Mouse (Mus musculus): Measurements from ENCODE around the gene Ptpro.
A peak's percentile ranks its signal among the peaks of the same experiment; 100 is the strongest.
"Not testable (repeated sequence)": the region's sequence is repeated elsewhere in the genome, so short reads cannot be mapped to it uniquely, and the experiment has no call there.

Ptpro gene

DNA sequence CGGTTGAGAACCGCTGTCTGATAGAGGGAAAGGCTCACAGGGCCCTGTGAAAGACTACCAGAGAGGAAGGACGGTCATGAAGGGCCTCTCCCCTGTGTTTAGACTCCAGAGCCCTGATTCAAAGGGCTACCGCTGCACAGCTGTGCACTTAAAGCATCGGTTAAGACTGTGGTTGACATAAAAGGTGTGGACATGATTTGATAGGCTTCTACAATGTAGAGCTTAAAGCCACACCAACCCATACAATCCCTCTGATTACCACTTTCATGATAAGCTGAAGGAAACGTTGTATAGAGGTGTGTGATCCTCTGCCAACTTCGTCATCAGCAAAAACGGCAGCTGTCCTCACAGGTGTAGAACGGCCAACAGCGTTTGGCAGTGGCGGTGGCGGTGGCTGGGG is 191.0 kb downstream of the Ptpro start:
- DNase-seq (ENCODE audit: low read depth in 1 of 2, low spot score in 2 of 2) = no peak

DNA sequence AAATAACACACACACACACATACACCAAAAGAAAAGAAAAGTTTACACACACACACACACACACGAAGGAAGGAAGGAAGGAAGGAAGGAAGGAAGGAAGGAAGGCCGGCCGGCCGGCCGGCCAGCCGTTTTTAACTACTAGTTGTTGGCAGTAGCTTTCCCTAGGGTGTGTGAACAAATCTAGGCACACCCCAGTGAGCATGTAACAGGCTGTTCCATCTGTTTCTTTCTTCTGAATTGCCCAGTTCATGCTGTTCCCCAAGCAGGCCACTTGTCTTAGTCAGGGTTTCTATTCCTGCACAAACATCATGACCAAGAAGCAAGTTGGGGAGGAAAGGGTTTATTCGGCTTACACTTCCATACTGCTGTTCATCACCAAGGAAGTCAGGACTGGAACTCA is 194.0 kb downstream of the Ptpro start:
- not testable (repeated sequence) for DNase-seq (ENCODE audit: low read depth in 1 of 2, low spot score in 2 of 2)

DNA sequence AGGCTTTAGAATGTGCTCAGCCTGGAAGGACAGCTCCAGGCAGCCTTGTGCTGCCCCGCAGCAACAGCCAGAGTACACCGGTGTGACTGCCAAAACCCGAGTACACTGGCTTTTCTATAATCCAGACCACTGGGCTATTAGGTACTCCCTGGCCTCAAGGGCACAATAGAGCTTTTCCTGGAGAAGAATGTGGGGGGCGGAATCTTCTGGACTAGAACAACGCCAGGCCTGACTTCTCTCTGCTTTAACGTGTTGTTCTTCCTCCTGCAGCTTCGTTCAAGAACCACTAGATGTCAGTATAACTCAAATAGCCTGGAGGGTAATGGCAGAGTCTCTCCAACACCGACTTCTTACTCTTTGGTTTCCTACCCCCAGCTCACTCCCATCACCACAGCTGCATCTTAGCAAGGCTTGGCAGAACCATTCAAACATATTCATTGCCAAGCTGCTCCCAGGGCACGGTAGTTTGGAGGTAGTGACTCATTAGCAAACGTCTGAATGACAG is 203.5 kb downstream of the Ptpro start:
- DNase-seq (ENCODE audit: low read depth in 1 of 2, low spot score in 2 of 2) = no peak

DNA sequence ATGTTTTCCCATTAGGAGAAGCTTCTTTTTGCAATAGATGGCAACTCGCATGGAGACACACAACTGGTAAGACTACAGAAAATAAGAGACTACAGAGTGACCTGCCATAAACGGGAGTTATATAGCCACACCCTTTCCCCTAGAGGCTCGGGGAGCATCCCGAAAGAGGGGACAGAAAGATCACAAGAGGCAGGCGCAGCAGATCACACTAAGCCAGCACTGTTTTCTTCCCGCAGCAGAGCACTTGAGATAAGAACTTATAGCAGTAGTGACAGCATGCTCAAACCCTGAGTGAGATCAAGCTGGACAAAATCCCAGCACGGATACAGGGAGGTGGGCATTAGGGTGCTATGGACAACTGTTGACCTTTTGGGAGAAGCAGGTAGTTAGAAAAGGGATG is 203.9 kb downstream of the Ptpro start:
- DNase-seq (ENCODE audit: low read depth in 1 of 2, low spot score in 2 of 2) = no peak

DNA sequence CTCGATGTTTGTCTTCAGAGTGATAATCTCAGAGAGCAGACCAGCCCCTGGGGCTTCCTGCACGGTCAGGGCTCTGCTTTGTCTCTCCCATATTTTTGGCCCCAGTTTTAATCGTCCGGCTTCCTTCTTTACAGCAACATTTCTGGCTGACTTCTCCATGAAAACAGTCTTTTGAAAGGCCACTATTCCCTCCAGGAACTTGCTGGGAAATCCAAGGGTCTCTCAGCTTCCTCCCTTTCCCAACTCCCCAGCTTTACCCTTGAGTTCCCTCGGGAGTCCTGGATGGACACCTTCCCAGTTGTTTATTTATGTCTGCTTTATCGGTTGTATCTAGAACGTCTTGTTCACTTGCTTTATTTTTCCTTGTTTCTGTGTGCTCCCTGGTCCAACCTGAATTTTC is 205.1 kb downstream of the Ptpro start:
- no peak for DNase-seq (ENCODE audit: low read depth in 1 of 2, low spot score in 2 of 2)

DNA sequence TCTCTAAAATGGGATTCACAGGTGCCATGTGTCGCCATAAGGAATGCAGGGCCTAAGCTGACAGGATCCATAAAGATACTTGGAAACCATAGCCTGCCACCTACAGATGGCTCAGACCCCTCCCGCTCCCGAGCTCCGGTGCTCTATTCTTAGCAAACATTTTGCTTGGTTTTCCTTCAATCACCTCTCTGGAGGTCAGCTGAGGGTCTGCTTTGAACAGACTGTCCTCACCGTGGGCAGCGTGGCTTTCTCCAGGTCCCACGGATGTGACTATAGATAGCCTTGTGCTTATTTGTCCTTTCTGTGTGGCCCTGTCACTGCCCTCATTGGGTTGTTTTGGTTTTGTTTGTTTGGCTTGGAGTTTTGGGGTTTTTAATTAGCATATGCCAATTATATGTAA is 206.0 kb downstream of the Ptpro start:
- no peak for DNase-seq (ENCODE audit: low read depth in 1 of 2, low spot score in 2 of 2)

DNA sequence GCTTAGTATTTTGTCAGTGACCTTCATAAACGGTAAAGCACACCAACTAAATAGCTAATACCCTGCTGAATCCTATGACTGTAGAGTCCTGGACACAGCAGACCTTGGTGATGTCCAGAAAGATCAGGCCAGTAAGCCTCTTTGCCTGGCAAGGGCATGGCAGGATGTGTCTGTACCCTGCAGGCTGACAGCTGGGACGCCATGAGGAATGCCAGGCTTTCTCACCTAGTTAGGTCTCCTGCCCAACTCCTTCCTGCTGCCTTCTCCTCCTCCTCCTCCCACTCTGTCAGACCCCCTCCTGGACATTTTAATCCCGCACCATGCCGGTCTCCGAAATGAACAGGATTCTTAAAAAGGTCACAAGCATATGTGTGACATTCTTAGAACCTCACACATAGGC is 211.7 kb downstream of the Ptpro start:
- DNase-seq (ENCODE audit: low read depth in 1 of 2, low spot score in 2 of 2) = no peak

DNA sequence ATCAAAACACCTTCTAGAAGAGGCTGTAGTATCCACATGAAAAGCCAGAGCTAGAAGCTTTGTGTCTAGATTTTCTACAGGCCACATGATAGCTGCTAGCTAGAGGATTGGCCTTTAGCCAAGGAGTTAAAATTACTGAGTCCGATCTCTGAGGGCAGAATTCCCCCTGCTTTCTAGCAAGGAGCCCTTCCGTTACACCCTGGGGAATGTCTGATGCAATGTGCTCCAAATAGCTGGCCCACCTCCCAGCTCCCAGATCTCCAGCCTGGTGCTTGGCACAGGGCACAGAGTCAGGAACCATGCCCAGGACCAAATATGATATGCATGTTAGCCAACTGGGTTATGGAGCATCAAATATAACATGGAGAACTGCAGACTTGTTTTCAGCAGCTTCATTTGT is 213.1 kb downstream of the Ptpro start:
- no peak for DNase-seq (ENCODE audit: low read depth in 1 of 2, low spot score in 2 of 2)

DNA sequence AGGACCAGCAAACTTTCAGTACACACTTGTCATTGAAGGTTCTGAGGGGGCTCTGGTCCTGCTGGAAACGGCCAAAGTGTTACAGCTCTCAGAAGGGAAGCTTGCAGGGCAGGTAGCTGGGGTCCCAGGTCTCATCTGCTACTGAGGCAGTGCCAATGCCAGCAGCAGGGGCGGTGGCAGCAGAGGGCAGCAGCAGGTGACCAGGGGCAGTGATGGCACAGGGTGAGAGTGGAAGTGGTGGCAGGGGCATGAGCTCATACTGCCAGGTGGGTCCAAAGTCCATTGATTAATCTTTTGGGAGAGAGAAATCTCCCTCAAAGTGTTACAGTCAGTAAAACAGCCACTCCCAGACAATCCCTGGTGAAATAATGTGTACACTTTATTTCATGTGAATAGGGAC is 214.1 kb downstream of the Ptpro start:
- DNase-seq (ENCODE audit: low read depth in 1 of 2, low spot score in 2 of 2) = no peak

DNA sequence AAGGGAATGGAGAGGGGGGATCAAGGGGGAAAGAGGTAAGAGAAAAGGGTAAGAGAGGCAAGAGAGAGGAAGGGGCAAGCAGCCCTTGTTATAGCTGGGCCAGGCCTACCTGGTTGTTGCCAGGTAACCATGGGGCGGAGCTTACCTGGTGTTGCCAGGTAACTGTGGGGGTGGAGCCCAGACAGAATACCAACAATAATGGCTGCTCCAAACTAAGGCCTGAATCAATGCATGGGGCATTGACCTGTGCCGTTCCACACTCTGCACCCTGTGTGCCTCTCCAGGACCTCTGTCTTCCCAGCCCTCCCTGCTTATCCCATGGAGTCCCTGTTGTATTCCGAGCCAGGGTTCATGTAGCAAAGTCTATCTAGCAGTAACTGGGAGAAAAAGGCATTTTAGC is 215.6 kb downstream of the Ptpro start:
- DNase-seq (ENCODE audit: low read depth in 1 of 2, low spot score in 2 of 2) = no peak

DNA sequence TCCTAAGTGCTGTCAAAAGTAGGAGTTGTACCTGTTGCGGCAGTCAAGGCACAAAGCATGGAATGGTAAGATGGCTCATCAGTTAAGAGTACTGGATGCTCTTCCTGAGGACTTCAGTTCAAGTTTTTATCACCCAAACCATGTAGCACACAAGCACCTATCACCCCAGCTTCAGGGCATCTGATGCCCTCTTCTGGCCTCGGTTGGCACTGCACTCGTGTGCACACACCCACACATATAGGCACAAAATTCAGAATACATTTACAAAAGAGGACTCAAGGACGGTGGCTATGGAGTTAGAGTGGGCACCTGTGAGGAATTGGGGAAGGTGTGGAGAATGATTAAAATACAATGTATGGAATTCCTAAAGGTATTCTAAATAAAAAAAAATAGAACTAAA is 217.4 kb downstream of the Ptpro start:
- DNase-seq (ENCODE audit: low read depth in 1 of 2, low spot score in 2 of 2) = no peak

DNA sequence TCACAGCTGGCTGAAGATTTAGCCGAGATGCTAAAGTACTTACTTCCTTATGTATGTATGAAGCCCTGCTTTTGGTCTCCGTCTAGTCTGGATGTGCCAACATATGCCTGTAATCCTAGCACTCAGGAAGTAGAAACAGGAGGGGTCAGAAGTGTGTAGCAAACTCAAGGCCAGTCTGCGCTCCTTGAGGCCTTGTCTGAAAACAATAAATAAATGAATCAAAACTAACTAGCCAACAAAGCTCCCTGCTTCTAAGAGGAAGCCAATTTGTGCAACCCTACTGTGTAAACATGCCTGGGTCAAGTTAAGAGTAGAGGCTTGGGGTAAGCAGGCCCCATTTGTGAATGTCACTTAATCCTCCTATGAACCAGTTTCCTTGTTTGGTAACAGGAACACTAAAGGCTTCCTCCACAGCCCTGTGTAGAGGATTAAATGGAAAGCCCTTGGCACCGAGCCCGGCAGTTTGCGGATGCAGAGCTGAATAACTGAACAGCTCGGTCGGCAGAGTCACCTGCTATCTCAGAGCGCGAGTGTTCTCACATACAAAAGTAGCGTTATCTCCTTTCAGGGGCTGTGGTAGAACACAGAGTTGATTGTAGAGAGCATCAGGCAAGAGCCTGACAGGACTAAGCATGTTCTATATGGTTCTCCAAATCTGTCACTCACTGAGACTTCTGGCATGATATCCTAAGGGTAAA is 218.9 kb downstream of the Ptpro start:
- DNase-seq (ENCODE audit: low read depth in 1 of 2, low spot score in 2 of 2) = peak; percentile 4 to 41

DNA sequence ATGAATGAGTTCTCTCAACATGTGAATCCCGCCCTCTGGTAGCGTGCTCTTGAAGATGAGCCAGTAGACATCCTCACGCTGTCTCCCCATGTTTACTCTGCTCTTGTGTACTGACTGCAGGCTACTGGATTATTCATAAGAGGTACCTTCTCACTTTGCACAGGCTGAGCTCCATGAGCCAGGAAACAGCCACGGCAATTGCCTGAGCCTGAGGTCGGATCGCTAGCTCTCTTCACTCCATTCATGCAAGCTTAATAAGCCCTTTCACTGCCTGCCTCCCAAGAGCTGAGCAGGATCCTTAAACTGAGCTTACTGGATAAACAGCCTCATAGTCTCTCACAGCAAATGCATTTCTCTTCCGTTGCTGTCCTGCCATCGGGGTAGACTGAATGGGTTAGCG is 220.0 kb downstream of the Ptpro start:
- DNase-seq (ENCODE audit: low read depth in 1 of 2, low spot score in 2 of 2) = no peak

DNA sequence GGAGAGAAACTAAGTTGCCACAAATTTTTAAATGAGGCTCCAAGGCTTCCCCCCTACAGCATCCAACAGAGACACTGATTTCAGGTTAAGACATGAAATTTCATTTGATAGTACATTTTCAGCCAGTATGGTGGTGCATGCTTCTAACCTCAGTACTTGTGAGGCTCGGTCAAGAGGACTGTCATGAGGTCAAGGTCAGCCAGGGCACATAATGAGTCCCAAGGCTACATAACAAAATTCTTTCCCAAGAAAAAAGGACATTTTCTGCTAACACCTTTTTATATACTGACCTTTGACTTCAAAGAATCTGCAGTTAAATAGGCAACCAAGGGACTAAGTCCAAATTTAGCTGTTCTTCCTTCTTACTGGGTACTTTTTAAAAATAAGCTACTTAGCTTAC is 221.3 kb downstream of the Ptpro start:
- DNase-seq (ENCODE audit: low read depth in 1 of 2, low spot score in 2 of 2) = no peak

DNA sequence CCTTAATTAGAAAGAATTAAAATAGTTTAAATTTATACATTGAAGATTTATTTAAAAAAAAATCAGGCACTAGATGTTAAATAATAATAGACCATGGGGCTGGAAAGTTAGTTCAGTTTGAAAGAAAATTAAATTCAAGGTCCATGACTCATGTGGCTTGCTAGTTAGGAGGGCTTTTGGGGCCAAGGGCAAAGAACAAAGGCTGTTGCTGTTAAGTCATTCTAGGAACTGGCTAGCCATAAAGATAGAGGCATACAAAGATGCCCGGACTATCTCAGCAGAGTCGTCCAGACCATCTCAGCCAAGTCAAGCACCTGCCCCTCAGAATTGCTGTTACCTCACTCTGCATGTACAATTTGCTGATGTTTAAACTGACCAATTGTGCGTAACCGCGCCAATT is 223.6 kb downstream of the Ptpro start:
- DNase-seq (ENCODE audit: low read depth in 1 of 2, low spot score in 2 of 2) = not testable (repeated sequence)

DNA sequence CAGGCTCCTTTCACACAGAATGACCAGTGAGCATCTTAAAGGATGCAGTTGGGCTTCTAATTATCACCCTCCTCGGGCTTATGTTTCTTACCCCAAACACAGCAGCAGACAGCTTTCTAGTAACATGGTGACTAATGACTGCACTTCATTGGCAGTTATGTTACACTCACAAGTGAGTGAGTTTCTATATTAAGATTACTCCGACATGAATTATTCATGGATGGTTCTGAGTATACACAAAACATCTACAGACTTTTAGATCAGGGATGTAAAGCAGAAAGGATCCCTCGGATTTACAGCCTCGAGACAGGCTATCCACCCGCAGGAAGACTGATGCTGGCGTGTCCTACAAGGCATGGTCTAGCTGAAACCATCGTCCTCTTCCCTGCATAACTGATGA is 230.8 kb downstream of the Ptpro start:
- DNase-seq (ENCODE audit: low read depth in 1 of 2, low spot score in 2 of 2) = no peak

DNA sequence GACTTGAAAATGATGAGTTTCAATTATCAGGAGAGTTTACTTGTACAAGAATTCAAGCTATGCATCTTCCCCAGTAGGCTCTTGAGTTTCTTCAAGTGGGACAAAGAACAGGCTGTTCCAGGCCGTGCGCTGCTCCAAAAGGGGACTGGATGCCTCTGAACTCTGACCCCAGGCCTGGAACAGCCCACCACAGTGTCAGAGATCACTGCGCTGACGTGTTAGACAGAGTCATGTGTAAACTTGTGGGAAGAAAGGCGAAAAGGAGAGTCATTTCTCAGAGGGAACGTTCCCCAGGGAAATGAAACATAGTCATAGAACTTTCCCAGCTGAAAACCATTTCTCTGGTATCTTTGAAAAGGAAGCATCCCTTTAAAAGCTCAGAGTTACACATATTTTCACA is 235.3 kb downstream of the Ptpro start:
- no peak for DNase-seq (ENCODE audit: low read depth in 1 of 2, low spot score in 2 of 2)

DNA sequence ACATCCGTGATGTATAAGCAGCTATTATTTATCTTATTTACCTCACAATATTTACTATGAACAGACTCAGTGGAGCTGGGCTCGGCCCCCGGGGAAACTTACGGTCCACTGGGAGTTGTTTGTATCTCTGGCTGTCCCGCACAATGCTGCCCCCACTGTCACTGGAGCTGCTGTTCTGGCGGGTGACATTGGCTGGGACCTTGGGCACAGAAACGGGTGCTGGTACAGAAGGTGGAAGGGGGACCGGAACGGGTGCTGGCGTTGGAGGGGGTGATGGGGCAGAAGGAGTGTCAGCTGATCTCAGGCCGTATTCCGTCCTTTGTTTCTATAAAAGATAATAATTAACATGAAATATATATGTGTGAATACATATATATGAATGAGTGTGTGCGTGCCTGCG is 238.0 kb downstream of the Ptpro start:
- no peak for DNase-seq (ENCODE audit: low read depth in 1 of 2, low spot score in 2 of 2)

DNA sequence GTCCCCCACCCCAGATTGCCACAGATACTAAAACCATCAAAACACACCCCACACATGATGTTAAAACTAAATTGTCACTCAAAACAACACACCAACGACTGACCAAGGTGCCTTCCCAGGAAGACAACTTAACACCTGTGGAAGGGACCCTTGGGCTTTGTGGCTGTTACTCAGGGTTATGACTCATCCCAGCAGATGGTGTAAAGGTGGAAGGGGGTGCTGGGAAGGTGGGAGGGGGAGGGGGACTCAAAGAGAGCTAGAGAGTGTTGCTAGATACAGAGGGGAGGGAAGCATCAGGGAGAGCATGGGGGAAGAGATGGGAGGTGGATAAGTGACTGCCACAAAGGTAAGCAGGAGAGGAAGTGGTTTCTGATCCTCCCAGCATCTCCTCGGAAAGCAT is 239.5 kb downstream of the Ptpro start:
- DNase-seq (ENCODE audit: low read depth in 1 of 2, low spot score in 2 of 2) = no peak

DNA sequence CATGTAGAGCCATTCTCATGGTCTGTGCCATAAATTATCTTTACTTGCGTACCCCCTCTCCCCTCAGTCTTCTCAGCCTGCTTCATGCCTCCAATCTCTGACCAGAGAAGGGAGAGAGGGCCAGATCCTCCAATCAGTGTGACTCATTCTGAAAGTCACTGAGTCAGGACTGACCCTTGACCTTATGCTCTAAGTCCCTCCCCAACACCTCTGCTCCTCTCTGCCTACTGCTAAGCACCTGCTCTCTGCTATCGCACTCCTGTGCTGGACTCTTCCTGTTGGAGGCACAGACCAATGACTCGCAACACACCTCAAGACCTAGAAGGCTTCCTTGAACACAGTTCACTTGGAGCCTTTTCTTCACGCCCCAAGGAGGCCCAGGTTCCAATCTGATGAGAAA is 240.5 kb downstream of the Ptpro start:
- DNase-seq (ENCODE audit: low read depth in 1 of 2, low spot score in 2 of 2) = no peak

DNA sequence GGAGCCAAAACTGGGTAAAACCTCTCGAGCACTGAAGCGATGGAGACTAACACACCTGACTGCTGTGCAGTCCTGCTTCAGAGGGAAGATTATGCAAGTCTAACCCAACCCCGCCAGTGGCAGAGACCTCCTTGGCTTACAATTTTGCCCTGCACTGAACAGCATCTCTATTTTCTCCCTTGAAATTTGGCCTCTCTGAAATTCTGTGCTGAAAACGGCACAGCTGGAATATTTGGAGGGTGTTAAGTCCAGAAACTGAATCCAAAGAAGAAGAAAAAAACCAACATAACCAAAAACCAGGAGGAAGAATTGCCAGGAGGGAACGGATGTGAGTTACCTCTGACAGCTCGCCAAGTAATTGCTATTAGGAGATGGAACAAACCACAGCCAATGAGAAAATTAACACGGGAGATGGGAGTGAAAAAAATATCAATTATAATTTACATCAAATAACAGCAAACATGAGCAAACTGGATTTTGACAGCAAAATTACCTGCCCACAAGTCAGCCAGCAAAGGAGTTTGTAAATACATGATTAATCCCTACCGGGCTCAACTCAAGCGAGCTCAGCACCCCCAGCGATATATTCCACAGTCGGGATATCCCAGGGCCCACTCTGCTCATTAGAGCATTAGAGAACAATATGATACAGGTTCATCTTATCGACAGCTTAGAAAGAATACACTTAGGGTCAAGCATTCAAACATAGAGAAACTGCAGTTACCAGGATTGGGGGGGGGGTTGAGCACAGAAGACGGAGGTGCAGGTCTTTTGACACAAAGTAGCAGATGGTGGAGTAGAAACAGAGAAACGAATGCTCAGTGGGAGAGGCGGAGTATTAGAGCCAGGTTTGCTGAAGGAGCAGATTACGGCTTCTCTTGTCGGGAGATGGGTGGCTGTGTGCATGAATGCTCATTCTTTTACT is 241.4 kb downstream of the Ptpro start:
- no peak for DNase-seq (ENCODE audit: low read depth in 1 of 2, low spot score in 2 of 2)

DNA sequence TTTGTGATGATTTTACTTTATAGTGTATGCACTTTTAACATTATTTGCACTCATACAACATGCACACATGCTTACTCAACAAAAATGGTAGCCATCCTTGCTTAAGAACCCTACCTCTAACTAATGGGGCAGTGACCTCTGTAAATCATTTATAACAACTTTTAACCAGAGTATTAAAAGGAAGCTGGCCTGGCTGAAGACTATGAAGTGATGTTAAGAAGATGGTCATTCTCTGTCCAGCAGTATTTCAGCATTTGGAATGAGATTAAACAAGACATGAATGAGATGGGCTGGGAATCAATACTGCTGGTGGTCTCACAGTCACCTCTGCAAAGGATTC is 242.0 kb downstream of the Ptpro start:
- DNase-seq (ENCODE audit: low read depth in 1 of 2, low spot score in 2 of 2) = no peak

DNA sequence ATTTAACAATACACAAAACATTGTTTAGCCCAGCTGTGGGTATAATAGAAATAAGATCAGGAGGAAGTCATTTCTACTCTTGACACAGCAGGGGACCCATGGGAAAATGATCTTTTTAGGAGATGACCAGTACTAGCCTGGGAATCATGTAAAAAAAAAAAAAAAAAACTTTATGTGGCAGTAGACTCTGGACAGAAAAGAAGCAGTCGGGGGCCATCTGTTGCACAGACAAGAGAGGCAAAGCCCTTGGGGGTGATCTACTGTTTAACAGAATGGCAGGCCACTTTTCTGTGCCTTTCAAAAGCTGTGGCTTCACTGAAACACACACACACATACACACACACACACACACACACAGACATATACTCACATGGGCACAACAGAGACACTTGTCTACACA is 242.7 kb downstream of the Ptpro start:
- no peak for DNase-seq (ENCODE audit: low read depth in 1 of 2, low spot score in 2 of 2)

Measured in monocyte, adult 2 months (primary cell).